Comparison of ENCODE assay signal across 8 mouse cellular contexts in genomic region chr1:91251927-91252326, GRCm38 (mm10). TPM values are rescaled to one million over a fixed set of nuclear protein-coding genes. Genes with fewer than 3 reads are reported as not detected.
A peak's percentile ranks its signal among the peaks of the same experiment; 100 is the strongest.
DNase-seq lines count a peak whose midpoint lies in the region; ATAC-seq lines count a peak whose summit lies in the region.

No protein-coding gene starts in this region.

- no peak overlapping the region for H3K4me2 ChIP-seq in embryonic facial prominence, embryonic 11.5 days (ENCODE audit: low read depth, low read length)
- peak overlapping the region; percentile 70 for H3K4me2 ChIP-seq in intestine, embryonic 16.5 days (ENCODE audit: low read depth, low read length)
- H3K4me2 ChIP-seq in midbrain, embryonic 11.5 days = peak overlapping the region; percentile 62; the same call in 1 of the 2 replicates

- H3K4me3 ChIP-seq in embryonic facial prominence, embryonic 11.5 days (ENCODE audit: low read depth, low read length) = no peak overlapping the region
- H3K4me3 ChIP-seq in intestine, embryonic 16.5 days (ENCODE audit: low read length) = no peak overlapping the region
- no peak overlapping the region for H3K4me3 ChIP-seq in midbrain, embryonic 11.5 days (ENCODE audit: low read depth, low read length)

- 64% methylated on average over 8 of the region's 8 CpGs for WGBS in embryonic facial prominence, embryonic 11.5 days
- WGBS in intestine, embryonic 16.5 days = 56% methylated on average over 8 of the region's 8 CpGs
- WGBS in midbrain, embryonic 11.5 days = 64% methylated on average over 8 of the region's 8 CpGs

- no peak for ATAC-seq in embryonic facial prominence, embryonic 11.5 days (replicated peaks; ENCODE audit: insufficient number of reproducible peaks, low FRiP score, low TSS enrichment, low read depth)
- no peak for ATAC-seq in intestine, embryonic 16.5 days
- no peak for ATAC-seq in midbrain, embryonic 11.5 days (ENCODE audit: low FRiP score)

- H3K27me3 ChIP-seq in embryonic facial prominence, embryonic 11.5 days (ENCODE audit: control insufficient read depth, insufficient read depth, low read length) = no peaks in the 10 kb centered on the region
- no peaks in the 10 kb centered on the region for H3K27me3 ChIP-seq in intestine, embryonic 16.5 days (replicated peaks; ENCODE audit: control insufficient read depth, insufficient read depth, low read length)
- no peaks in the 10 kb centered on the region for H3K27me3 ChIP-seq in midbrain, embryonic 11.5 days (ENCODE audit: control insufficient read depth, insufficient read depth, low read length)

- peaks cover 5% of the 10 kb centered on the region; the same call in 1 of the 2 replicates for H3K4me1 ChIP-seq in embryonic facial prominence, embryonic 11.5 days (ENCODE audit: control insufficient read depth, insufficient read depth, low read length)
- peaks cover 26% of the 10 kb centered on the region for H3K4me1 ChIP-seq in intestine, embryonic 16.5 days (ENCODE audit: control insufficient read depth, insufficient read depth, low read length)
- H3K4me1 ChIP-seq in midbrain, embryonic 11.5 days (ENCODE audit: control insufficient read depth, insufficient read depth, low read length) = peaks cover 11% of the 10 kb centered on the region

- peak; percentile 27 for DNase-seq in adrenal gland, postnatal 14 days
- DNase-seq in adrenal gland, postnatal 25 days = no peak
- DNase-seq in B cell, adult 2 months = peak; percentile 48
- DNase-seq in embryonic facial prominence, embryonic 11.5 days (ENCODE audit: low spot score) = peak; percentile 17
- no peak for DNase-seq in midbrain, embryonic 11.5 days (ENCODE audit: low spot score, missing footprints)
- DNase-seq in urinary bladder, postnatal 4 days (ENCODE audit: low spot score in 2 of 2) = no peak
- no peak for DNase-seq in thymus, adult 18-20 months

- H3K9ac ChIP-seq in embryonic facial prominence, embryonic 11.5 days (replicated peaks; ENCODE audit: low read length) = no peak overlapping the region
- no peak overlapping the region for H3K9ac ChIP-seq in intestine, embryonic 16.5 days (ENCODE audit: low read depth, low read length)
- no peak overlapping the region for H3K9ac ChIP-seq in midbrain, embryonic 11.5 days (ENCODE audit: low read length)

- H3K36me3 ChIP-seq in embryonic facial prominence, embryonic 11.5 days (replicated peaks; ENCODE audit: control insufficient read depth, insufficient read depth, low read depth, low read length) = no peaks in the 10 kb centered on the region
- H3K36me3 ChIP-seq in intestine, embryonic 16.5 days (ENCODE audit: control insufficient read depth, insufficient read depth, low read length) = no peaks in the 10 kb centered on the region
- no peaks in the 10 kb centered on the region for H3K36me3 ChIP-seq in midbrain, embryonic 11.5 days (ENCODE audit: control insufficient read depth, insufficient read depth, low read length)

- no peaks in the 10 kb centered on the region for H3K9me3 ChIP-seq in embryonic facial prominence, embryonic 11.5 days (replicated peaks; ENCODE audit: control insufficient read depth, low read length)
- H3K9me3 ChIP-seq in intestine, embryonic 16.5 days (ENCODE audit: control insufficient read depth, low read length) = no peaks in the 10 kb centered on the region
- H3K9me3 ChIP-seq in midbrain, embryonic 11.5 days (ENCODE audit: control insufficient read depth, low read length) = no peaks in the 10 kb centered on the region

- H3K27ac ChIP-seq in embryonic facial prominence, embryonic 11.5 days (replicated peaks; ENCODE audit: low read depth, low read length) = no peak overlapping the region
- H3K27ac ChIP-seq in intestine, embryonic 16.5 days (ENCODE audit: low read length) = no peak overlapping the region
- H3K27ac ChIP-seq in midbrain, embryonic 11.5 days (ENCODE audit: low read depth, low read length) = no peak overlapping the region

RNA-seq across cellular contexts. Expression of gene Ube2f, which starts 1.8 kb away (rescaled TPM):
- total RNA-seq in adrenal gland, postnatal 14 days (2021) = 70.5 and 85.1 TPM in 2 replicates
- total RNA-seq in adrenal gland, postnatal 25 days (2021) = 71.1 and 79.9 TPM in 2 replicates
- polyA plus RNA-seq in embryonic facial prominence, embryonic 11.5 days (2014; fragmentation: Nextera tagmentation; extraction: Ambion mirVana) = 93.2 and 96.4 TPM in 2 replicates
- 58.5 and 68.8 TPM in 2 replicates for polyA plus RNA-seq in intestine, embryonic 16.5 days (2015; fragmentation: Nextera tagmentation; extraction: Ambion mirVana)
- polyA plus RNA-seq in midbrain, embryonic 11.5 days (2014; fragmentation: Nextera tagmentation; extraction: Ambion mirVana) = 88.5 and 95.6 TPM in 2 replicates

RNA-seq across cellular contexts. Expression of gene Scly, which starts 46.2 kb away (rescaled TPM):
- 19.2 and 22.6 TPM in 2 replicates for total RNA-seq in adrenal gland, postnatal 14 days (2021)
- total RNA-seq in adrenal gland, postnatal 25 days (2021) = 16.2 and 18.4 TPM in 2 replicates
- 10.9 and 11.7 TPM in 2 replicates for polyA plus RNA-seq in embryonic facial prominence, embryonic 11.5 days (2014; fragmentation: Nextera tagmentation; extraction: Ambion mirVana)
- 27.4 and 28.6 TPM in 2 replicates for polyA plus RNA-seq in intestine, embryonic 16.5 days (2015; fragmentation: Nextera tagmentation; extraction: Ambion mirVana)
- polyA plus RNA-seq in midbrain, embryonic 11.5 days (2014; fragmentation: Nextera tagmentation; extraction: Ambion mirVana) = 10.1 and 11.0 TPM in 2 replicates

Comparison
In these comparisons a context has a peak if more than half of its experiments do, and no peak if none do; other contexts are left out.
1. DNase-seq: peak in adrenal gland, postnatal 14 days (single experiment), B cell, adult 2 months (2 of 2) and embryonic facial prominence, embryonic 11.5 days (single experiment); none in adrenal gland, postnatal 25 days (single experiment), midbrain, embryonic 11.5 days (single experiment), urinary bladder, postnatal 4 days (0 of 2) and thymus, adult 18-20 months (0 of 2).